Mouse (Mus musculus) stomach, embryonic 16.5 days (tissue): ENCODE results near the gene Arntl. TPM values are rescaled to one million over a fixed set of nuclear protein-coding genes. Genes with fewer than 3 reads are reported as not detected.
"Not testable (repeated sequence)": the region's sequence is repeated elsewhere in the genome, so short reads cannot be mapped to it uniquely, and the experiment has no call there.

Experiments used
- ATAC-seq: fragments of 200-750 bp; cut with Nextera tagmentation; 2 replicates; pipeline ENCODE4 v1.8.0; 2017; ENCODE audit warnings: moderate number of reproducible peaks, moderate TSS enrichment; ENCODE audit not compliant: insufficient read depth, low FRiP score
- H3K27ac ChIP-seq: fragments of 300-500 bp; sonication (generic); 2 replicates; pipeline ENCODE4 v1.5.1; 2014; ENCODE audit warnings: low read length
- H3K27me3 ChIP-seq: fragments of 300-500 bp; sonication (generic); 2 replicates; pipeline ENCODE4 v1.6.1; 2014; ENCODE audit warnings: low read length, control low read depth, mixed read lengths; ENCODE audit not compliant: control insufficient read depth, insufficient read depth
- H3K36me3 ChIP-seq: fragments of 300-500 bp; sonication (generic); 2 replicates; pipeline ENCODE4 v1.6.1; 2014; ENCODE audit warnings: low read length; ENCODE audit not compliant: control insufficient read depth, insufficient read depth
- H3K4me1 ChIP-seq: fragments of 300-500 bp; sonication (generic); 2 replicates; pipeline ENCODE4 v1.6.1; 2014; ENCODE audit warnings: low read length, control low read depth, mixed read lengths; ENCODE audit not compliant: control insufficient read depth, insufficient read depth
- H3K4me2 ChIP-seq: fragments of 300-500 bp; sonication (generic); 2 replicates; pipeline ENCODE4 v1.6.1; 2014; ENCODE audit warnings: low read depth, low read length, mixed read lengths
- H3K4me3 ChIP-seq: fragments of 300-500 bp; sonication (generic); replicated peaks from 2 replicates; pipeline ENCODE4 v1.5.1; 2014; ENCODE audit warnings: mild to moderate bottlenecking, low read length
- H3K9ac ChIP-seq: fragments of 300-500 bp; sonication (generic); 2 replicates; pipeline ENCODE4 v1.6.1; 2014; ENCODE audit warnings: low read length
- H3K9me3 ChIP-seq: fragments of 300-500 bp; sonication (generic); replicated peaks from 2 replicates; pipeline ENCODE4 v1.6.1; 2016; ENCODE audit warnings: low read length, control low read depth; ENCODE audit not compliant: control insufficient read depth
- WGBS: fragments of 180-500 bp; shearing (Covaris S2); extraction: QIAGEN DNeasy Blood & Tissue Kit; methylation state at CpG from one replicate; pipeline ENCODE4 v1.1.7; 2014; 5-methylcytosine and 5-hydroxymethylcytosine counted together
- polyA plus RNA-seq: library from polyadenylated mRNA; unstranded; fragments of >200 nt; fragmentation: Nextera tagmentation; extraction: Ambion mirVana; gene quantifications from 2 replicates; pipeline ENCODE4 v1.2.1, GENCODE M21; 2015

The Arntl gene
- polyA plus RNA-seq, 1 experiment from 2014 or later = 14.1 TPM

DNA sequence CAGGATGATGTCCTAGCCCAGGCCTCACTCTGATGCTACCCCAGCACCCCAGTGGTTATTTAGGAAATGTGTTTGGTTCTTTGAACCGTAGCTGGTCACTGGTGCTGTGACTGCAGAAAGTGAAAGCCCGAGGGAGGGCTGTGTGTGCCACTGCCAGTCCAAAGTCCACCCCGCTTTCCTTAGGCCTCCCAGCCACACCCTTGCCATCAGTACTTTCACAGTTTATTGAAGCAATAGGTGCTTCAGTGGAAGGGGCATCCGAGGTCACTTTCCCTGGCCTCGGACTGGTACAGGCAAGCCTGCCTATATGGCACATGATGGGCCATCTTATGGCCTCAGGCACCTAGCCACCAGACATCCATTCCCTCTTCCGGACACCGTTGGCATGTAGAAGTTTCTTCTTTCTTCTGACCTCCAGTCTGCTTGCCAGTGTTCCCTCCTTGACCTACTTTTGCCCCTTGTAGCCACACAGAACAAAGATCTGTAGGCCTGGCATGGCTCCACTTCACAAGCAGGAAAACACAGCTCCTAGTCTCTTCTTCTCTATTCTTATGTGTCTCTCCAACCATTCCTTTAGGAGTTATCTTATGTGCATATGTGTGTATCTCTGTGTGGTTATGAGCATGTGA lies 46.6 kb downstream of the Arntl start:
- H3K9me3 ChIP-seq = no peaks in the 10 kb centered on the region
- no peak for ATAC-seq
- 78% methylated on average over 7 of the region's 7 CpGs for WGBS

DNA sequence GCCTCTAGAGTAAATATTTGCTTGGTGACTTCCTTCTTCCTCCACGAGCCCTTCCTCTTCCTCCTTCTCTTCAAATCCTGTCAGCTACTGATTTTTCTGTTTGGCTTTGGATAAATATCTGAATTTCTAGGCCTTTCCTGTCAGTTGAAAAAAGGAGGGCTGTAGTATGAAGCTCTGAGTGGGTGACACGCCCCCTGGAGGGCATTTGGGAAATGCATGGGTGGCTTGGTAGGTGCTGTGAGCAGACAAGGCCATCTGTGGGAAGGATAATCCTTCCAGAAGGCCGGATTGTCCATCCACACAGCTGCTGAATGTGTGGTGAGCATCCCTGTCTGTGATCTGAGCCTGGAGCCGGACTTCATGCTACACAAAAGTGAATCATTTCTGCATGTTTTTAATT lies 48.8 kb downstream of the Arntl start:
- WGBS = 46% methylated on average over 4 of the region's 4 CpGs
- Histone ChIP-seq H3K36me3 (no peaks in the 10 kb centered on the region), H3K4me2 (no peak overlapping the region), H3K9ac (no peak overlapping the region), H3K4me1 (peaks cover 34% of the 10 kb centered on the region), H3K27me3 (no peaks in the 10 kb centered on the region), H3K9me3 (no peaks in the 10 kb centered on the region), H3K4me3 (no peak overlapping the region), H3K27ac (peak overlapping the region; percentile 17; the same call in 1 of the 2 replicates)
- no peak for ATAC-seq

More for the DNA sequence above, 46.6 kb downstream of the Arntl start:
- Histone ChIP-seq H3K4me3 (no peak overlapping the region), H3K36me3 (no peaks in the 10 kb centered on the region), H3K9ac (no peak overlapping the region), H3K27me3 (no peaks in the 10 kb centered on the region), H3K27ac (peak overlapping the region; percentile 64), H3K4me1 (peaks cover 55% of the 10 kb centered on the region), H3K4me2 (no peak overlapping the region)

DNA sequence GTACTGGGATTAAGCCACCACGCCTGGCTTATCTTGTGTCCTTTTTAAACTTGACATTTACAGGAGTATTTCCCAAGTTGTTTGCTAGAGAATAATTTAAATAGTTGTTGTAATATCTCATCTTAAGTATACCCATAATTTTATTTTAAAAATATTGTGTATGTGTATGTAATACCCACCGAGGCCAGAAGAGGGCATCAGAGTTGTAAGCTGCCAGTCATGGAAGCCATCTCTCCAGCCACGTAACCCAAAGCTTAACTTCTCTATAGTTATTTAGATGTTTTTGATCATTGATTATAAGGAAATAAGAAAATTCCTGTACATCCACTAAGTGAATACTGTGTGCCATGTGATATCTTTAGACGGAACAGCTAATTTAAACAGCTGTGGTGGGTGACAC lies 51.2 kb downstream of the Arntl start:
- WGBS = 74% methylated on average over 4 of the region's 4 CpGs

DNA sequence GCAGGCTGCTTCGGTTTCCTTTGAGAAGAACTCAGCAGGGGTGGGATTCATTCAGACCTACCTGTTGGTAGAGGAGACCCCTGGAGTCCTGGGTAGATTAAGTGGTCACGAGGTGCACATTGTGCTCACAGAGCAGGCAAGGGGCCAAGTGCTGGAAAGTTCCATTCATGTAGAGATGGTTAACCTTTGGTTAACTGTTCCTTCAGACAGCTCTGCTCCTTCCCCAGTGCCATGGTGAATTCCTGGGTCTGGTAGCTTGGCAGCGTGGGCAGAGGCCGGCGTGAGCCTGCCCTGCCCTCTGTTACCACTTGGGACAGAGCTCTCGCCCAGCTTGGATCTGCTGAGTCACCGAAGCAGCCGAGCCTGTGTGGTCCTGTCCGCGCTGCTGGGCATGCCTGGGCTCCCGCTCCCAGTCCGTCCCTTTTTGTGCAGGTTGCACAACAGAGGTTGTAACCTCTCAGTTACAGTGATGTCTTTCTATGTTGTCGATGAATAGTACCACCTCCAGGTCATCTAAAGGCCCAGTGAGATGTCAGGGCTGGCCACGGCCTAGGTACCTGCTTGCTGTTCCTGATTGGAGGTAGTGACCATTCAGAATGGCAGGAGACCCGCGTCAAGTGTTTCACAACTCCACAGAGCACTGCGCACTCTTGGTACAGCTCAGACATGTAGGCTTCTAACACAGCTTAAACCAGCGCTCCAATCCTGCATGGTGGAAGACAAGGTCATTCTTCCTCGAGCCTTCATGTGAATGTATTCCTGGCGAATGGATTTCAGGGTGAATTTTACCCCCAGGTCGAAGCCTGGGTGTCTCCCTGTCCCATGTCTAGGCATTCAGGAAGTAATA lies 53.3 kb downstream of the Arntl start:
- ATAC-seq = peak; percentile 54; the same call in 1 of the 2 replicates
- H3K27ac ChIP-seq = peak overlapping the region; percentile 74

More for the DNA sequence above, 51.2 kb downstream of the Arntl start:
- Histone ChIP-seq H3K4me2 (no peak overlapping the region), H3K27ac (no peak overlapping the region), H3K4me1 (peaks cover 22% of the 10 kb centered on the region), H3K9ac (no peak overlapping the region), H3K27me3 (no peaks in the 10 kb centered on the region), H3K4me3 (no peak overlapping the region), H3K9me3 (no peaks in the 10 kb centered on the region), H3K36me3 (no peaks in the 10 kb centered on the region)
- ATAC-seq = no peak

DNA sequence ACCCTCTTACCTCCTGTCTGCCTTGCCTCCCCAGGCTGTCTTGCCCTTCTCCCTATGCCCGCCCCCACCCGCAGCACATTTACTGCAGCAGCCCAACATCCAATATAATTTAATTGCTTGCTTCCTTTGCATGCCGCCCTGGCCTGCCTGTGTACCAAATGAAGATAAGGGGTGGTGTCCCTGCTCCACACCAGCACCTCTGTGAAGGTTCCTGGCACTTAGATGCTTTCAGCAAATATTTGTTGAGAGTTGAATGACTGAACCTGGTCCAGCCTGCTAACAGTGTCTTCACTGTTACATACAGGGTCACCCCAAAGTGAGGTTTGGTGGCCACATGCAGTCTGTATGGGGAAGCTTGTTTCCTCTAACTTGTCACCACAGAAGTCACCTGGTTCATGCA lies 54.4 kb downstream of the Arntl start:
- no peak for ATAC-seq
- 63% methylated on average over 3 of the region's 3 CpGs for WGBS
- Histone ChIP-seq H3K27me3 (no peaks in the 10 kb centered on the region), H3K9me3 (no peaks in the 10 kb centered on the region), H3K36me3 (no peaks in the 10 kb centered on the region), H3K4me1 (peaks cover 4% of the 10 kb centered on the region), H3K4me3 (no peak overlapping the region), H3K4me2 (no peak overlapping the region), H3K9ac (no peak overlapping the region), H3K27ac (no peak overlapping the region)

More for the DNA sequence above, 53.3 kb downstream of the Arntl start:
- H3K4me3 ChIP-seq = no peak overlapping the region
- WGBS = 71% methylated on average over 21 of the region's 21 CpGs
- H3K27me3 ChIP-seq = no peaks in the 10 kb centered on the region
- H3K4me1 ChIP-seq = peaks cover 12% of the 10 kb centered on the region
- peak overlapping the region; percentile 24 for H3K4me2 ChIP-seq
- H3K9me3 ChIP-seq = no peaks in the 10 kb centered on the region
- 0 out of 2 replicates have a peak overlapping the region, but pooled peaks have one; percentile 13 for H3K9ac ChIP-seq
- H3K36me3 ChIP-seq = no peaks in the 10 kb centered on the region

DNA sequence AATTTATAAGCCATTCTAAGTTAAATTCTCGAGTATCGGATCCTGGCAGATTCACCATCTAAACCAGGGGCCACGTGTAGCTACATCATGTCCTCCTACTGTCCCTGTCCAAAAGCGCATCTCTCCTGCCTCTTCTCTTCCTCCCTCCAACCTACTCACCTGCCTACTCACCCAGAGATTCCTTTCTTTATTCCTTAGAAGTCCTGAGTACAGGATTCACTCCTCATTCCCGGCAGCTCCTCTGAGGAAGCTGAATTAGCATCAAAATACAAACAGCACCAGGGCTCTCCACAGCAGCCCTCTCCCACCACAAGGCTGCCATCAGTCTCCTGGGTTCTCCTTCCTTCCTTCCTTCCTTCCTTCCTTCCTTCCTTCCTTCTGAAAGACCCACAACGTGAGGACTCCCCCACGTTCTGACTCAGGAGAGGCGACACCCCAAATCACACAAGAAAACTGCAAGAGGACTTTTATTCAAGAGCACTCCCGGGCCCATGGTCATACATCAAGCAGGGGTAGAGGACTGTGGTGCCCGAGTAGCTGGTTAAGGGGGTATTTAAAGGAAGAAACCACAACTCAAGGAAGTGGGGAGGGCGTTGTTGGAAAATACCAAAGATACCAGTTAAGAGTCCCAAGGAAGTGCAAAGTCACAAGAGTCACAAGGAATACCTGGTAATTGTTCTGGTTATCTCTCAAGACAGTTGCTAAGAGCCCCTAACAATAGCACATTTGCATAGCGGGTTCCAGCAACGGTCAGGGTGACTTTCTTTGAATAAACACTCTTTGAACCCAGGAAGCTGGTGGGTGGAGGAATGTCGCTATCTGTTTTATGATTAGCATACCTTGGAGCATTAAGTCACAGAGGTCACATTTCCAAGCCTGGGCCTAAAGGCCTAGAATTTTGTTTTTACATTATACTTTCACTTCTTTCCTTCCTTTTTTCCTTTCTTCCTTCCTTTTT lies 55.5 kb downstream of the Arntl start:
- not testable (repeated sequence) for H3K36me3 ChIP-seq, H3K4me1 ChIP-seq, H3K4me2 ChIP-seq, H3K9me3 ChIP-seq, H3K27ac ChIP-seq, H3K4me3 ChIP-seq, ATAC-seq, H3K9ac ChIP-seq, H3K27me3 ChIP-seq
- WGBS = 46% methylated on average over 14 of the region's 14 CpGs

DNA sequence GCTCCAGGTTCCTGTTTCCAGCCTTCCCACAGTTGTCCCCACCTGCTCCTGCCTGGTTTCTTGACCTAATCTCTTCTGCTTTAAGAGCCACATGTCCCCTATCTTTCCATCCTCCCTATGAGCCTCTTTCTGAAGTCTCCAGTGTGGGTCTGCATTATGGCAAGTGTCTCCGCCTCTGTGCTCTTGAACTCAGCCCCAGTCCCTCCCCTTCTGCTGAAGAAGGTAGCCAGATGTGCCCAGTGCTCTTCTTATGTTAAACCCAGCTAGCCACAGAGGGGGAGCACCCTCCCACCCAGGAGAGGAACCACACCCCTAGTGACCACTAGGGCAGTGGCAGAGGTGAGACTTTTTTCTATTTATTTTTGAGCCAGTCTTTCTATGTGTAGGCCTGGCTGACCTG lies 56.7 kb downstream of the Arntl start:
- H3K4me1 ChIP-seq = peaks cover 4% of the 10 kb centered on the region
- H3K27ac ChIP-seq = no peak overlapping the region
- WGBS = 100% methylated on average over 1 of the region's 1 CpGs
- no peak overlapping the region for H3K4me3 ChIP-seq
- no peaks in the 10 kb centered on the region for H3K36me3 ChIP-seq
- no peak overlapping the region for H3K9ac ChIP-seq
- ATAC-seq = no peak
- no peak overlapping the region for H3K4me2 ChIP-seq
- H3K9me3 ChIP-seq = no peaks in the 10 kb centered on the region
- H3K27me3 ChIP-seq = no peaks in the 10 kb centered on the region

DNA sequence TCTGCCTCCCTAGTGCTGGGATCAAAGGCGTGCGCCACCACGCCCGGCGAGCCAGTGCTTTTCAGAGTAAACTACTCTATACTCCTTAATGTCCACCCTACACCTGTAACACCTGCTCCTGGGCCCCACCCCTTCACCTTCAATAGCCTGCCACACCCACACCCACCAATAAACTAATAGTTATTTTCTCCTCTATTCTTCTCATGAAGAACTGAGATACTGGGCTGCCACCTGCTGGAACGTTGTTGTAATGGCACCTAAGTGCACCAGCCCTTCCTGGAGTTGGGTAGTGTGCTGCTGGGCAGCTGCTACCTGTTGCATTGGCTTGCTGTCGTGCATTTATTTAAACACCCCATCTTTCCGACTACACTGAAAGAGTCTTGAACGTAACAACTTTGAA lies 61.0 kb downstream of the Arntl start:
- 75% methylated on average over 9 of the region's 9 CpGs for WGBS
- H3K27ac ChIP-seq = no peak overlapping the region
- H3K4me3 ChIP-seq = no peak overlapping the region
- H3K9me3 ChIP-seq = no peaks in the 10 kb centered on the region
- no peaks in the 10 kb centered on the region for H3K36me3 ChIP-seq
- no peaks in the 10 kb centered on the region for H3K27me3 ChIP-seq
- no peak overlapping the region for H3K9ac ChIP-seq
- ATAC-seq = no peak
- H3K4me2 ChIP-seq = no peak overlapping the region
- peaks cover 11% of the 10 kb centered on the region; the same call in 1 of the 2 replicates for H3K4me1 ChIP-seq
